Mouse (Mus musculus): ENCODE data around the gene Cachd1.
A peak's percentile ranks its signal among the peaks of the same experiment; 100 is the strongest.

Gene Cachd1

GRCm38 (mm10) chr4:100776043-100776870, at the start of gene Cachd1:
Gene Cachd1, plus strand, starts transcription at chr4:100776675.
- DNase-seq = peak; percentile 88

GRCm38 (mm10) chr4:100728896-100729479, 47.5 kb upstream of the Cachd1 start:
- DNase-seq = peak; percentile 59

- DNase-seq = no peak
Observed at GRCm38 (mm10) chr4:100735098-100735935, 41.2 kb upstream of the Cachd1 start.

- no peak for DNase-seq
Observed at GRCm38 (mm10) chr4:100735936-100736349, 40.5 kb upstream of the Cachd1 start.

- no peak for DNase-seq
Observed at GRCm38 (mm10) chr4:100743615-100744014, 32.9 kb upstream of the Cachd1 start.

GRCm38 (mm10) chr4:100752278-100752677, 24.2 kb upstream of the Cachd1 start:
- DNase-seq = no peak

GRCm38 (mm10) chr4:100755632-100756031, 20.8 kb upstream of the Cachd1 start:
- no peak for DNase-seq

GRCm38 (mm10) chr4:100756499-100756898, 20.0 kb upstream of the Cachd1 start:
- DNase-seq = no peak

- DNase-seq = no peak
Observed at GRCm38 (mm10) chr4:100758265-100758898, 18.1 kb upstream of the Cachd1 start.

GRCm38 (mm10) chr4:100759603-100760002, 16.9 kb upstream of the Cachd1 start:
- DNase-seq = no peak

- no peak for DNase-seq
Observed at GRCm38 (mm10) chr4:100760416-100760815, 16.1 kb upstream of the Cachd1 start.

GRCm38 (mm10) chr4:100768606-100769005, 7.9 kb upstream of the Cachd1 start:
- peak; percentile 94 for DNase-seq

- DNase-seq = peak; percentile 47
Observed at GRCm38 (mm10) chr4:100776871-100777375, 448 bp downstream of the Cachd1 start.

- DNase-seq = peak; percentile 43
Observed at GRCm38 (mm10) chr4:100777376-100778041, 1.0 kb downstream of the Cachd1 start.

GRCm38 (mm10) chr4:100778082-100778481, 1.6 kb downstream of the Cachd1 start:
- DNase-seq = no peak

- no peak for DNase-seq
Observed at GRCm38 (mm10) chr4:100779023-100779422, 2.5 kb downstream of the Cachd1 start.

- no peak for DNase-seq
Observed at GRCm38 (mm10) chr4:100779695-100780094, 3.2 kb downstream of the Cachd1 start.

- no peak for DNase-seq
Observed at GRCm38 (mm10) chr4:100780911-100781310, 4.4 kb downstream of the Cachd1 start.

- peak; percentile 45 for DNase-seq
Observed at GRCm38 (mm10) chr4:100782348-100782747, 5.9 kb downstream of the Cachd1 start.

GRCm38 (mm10) chr4:100782891-100783290, 6.4 kb downstream of the Cachd1 start:
- peak; percentile 72 for DNase-seq

GRCm38 (mm10) chr4:100787201-100787600, 10.7 kb downstream of the Cachd1 start:
- no peak for DNase-seq

- no peak for DNase-seq
Observed at GRCm38 (mm10) chr4:100790176-100790575, 13.7 kb downstream of the Cachd1 start.
